Mouse (Mus musculus): ENCODE measurements around the gene Ube2r2.
A peak's percentile ranks its signal among the peaks of the same experiment; 100 is the strongest.

The Ube2r2 gene

DNA sequence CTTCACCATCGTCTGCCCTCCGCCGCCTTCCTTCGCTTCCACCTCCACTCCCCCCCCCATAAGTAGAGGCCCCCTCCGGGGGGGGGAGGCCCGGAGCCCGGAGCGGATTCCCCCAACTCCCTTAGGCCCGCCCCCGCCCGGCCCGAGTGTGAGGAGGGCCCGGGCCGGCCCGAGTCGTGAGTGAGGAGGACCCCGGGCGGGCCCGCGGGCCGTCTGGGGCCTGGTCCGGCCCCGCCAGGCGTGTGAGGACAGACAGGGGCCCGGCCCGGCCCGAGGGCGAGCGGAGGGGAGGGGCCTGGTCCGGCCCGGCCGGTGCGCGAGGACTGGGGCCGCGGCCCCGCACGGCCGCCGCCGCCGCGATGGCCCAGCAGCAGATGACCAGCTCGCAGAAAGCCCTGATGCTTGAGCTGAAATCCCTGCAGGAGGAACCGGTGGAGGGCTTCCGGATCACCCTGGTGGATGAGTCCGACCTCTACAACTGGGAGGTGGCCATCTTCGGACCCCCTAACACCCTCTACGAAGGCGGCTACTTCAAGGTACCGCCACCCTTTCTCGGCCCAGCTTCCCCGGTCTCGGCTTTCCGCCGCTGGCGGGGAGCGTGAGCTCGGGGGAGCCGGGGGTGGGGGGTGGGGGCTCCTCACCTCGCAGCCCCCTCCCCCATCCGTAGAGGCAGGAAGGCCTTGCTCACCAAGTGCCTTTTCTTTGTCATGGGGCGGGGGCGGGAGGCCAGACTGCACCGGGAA is at the start of gene Ube2r2:
Gene Ube2r2, plus strand, starts transcription at position 33 of the 743 bp plus-strand sequence.
- peak; percentile 45 for DNase-seq (ENCODE audit: low read depth, low spot score)

DNA sequence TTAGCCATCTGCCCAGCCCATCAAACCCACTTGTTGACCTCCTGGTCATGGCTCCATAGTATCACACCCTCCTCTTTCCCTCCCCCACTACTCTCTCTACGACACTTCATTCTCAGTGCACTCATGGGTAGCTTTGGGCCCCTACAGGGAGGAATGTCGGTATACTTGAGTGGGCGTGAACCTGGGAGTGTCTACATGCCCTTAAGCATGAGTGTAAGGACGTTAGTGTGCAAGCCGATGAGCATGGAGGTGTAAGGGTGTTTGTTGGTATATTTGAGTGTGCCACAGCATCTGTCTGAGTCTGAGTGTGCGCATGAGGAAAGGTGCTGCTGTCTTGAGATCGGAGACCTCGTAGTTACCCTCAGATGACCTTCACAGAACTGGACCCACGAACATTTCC is 48.6 kb upstream of the Ube2r2 start:
- no peak for DNase-seq (ENCODE audit: low read depth, low spot score)

DNA sequence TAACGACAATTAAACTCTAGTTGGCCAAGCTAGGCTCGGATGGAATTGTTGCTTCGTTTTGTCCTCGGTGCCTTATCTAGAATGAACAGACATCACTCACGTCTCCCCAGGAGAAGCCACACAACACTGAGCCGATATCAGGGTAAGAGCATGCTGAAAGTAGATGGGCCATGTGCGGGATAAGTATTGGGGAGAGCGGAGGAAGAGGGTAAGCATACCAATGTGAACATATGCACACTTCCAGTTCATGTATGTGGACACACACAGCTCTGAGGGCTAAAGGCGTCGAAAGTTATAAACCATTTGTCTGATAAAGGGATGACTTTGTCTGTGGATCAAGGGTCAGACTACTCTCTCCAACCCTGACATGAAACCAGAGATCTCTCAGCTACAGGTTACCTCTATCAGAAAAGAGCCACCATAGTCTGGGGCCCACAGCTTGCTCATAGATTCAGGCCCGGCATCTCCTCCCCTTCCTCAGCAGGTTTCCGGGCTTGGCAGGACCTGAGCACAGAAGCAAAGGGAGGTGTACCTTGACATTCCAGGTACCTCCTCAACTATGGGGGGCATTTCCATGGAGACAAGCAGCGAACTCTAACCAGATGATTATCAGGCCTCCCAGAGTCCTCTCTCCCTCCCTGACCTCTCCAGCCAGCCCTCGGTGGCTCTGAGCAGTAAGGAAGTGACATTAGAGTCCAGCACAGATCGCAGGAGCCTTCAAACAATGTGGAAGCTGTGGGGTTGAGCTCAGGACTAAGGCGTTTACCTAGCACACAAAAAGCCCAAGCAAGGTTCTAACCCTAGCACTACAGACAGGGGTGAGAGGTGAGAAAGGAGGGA is 47.9 kb upstream of the Ube2r2 start:
- DNase-seq (ENCODE audit: low read depth, low spot score), result no peak

DNA sequence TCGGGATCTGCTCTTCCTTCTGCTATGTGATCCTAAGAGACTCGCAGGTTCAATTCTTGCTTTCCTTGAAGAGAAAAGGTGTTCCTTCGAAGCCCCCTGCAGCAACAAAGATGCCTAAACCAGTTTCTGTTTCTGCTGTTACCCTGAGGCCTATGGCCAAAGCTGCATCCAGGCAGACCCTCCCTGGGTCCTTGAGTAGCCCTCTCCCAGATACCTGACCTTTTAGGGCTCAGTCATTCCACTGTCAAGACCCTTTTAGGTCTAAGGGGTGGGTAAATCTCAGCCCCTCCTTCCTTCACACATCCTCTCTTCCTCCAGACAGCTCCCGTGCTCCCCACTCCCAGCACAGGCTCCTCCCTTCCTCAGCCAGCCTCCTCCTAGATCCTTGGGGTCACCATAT is 46.4 kb upstream of the Ube2r2 start:
- no peak for DNase-seq (ENCODE audit: low read depth, low spot score)

DNA sequence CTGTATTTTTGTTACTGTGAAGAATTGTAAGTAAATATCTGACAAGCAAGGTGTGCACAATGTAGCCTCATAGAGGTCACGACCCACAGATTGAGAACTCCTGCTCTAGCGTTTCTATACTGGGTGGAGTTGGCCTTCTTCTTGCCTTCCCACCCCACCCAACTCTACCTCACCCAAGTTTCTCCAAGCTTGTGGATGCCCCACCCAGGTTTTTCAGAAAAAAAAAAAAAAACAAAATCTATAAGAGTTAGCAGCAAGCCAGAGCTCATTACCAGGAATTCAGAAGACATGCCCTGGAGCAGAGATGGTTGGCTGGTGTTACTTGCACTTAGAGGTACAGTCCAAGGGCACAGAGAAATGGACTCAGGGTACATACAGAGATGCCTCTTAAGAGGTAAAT is 45.8 kb upstream of the Ube2r2 start:
- no peak for DNase-seq (ENCODE audit: low read depth, low spot score)

DNA sequence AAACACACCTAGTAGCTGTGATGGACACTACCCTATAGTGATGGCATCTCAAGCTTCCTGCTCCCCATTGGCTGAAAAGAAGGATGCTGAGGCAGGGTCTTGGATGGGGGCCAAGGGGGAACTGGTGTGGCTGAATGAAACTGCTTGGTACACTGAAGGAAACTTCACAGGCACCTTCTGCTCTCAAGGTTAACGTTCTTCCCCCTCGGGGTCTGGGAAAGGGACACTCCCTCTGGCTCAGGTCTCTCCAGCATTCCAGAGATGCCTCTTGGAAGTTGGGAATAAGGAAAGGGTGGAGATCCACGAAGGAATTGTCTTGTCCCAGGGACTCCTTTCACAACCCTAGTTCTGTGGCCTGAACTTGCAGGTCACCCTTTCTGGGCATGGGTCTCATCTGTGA is 44.2 kb upstream of the Ube2r2 start:
- DNase-seq (ENCODE audit: low read depth, low spot score), result no peak

DNA sequence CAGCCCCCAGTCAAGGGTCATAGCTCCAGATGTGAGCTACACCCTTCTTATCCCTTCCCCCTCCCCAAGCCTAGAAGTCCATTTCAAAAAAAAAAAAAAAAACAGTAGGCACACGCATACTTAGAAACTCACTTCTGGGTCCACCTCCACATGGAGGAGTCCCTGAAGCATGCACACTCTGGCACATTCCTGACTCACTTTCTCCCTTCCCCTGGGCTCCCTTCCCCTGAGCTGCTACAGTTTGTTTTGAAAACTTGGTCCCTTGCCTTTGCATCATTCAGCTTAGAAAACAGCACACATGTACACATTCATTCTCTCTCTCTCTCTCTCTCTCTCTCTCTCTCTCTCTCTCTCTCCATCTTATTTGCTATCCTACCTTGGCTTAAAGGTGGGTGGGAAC is 42.6 kb upstream of the Ube2r2 start:
- DNase-seq (ENCODE audit: low read depth, low spot score), result no peak

DNA sequence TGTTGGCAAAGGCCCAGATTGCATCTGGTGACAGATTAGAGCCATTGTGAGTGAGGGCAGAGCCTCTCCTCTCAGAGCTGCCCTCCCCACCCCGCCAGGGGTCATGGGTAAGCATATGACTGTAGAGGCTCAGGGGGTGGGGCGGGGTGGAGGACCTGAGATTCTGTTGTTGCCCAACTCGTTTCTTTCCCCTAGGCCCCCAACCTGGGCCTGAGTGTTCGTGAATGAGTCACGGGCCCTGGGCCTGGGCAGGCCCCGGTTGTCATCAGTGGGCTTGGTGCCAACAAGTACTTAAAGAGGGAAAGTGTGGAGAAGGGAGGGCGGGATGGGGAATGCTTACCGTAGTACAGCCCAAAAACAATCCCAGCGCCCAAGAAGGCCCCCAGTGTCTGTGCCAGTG is 41.2 kb upstream of the Ube2r2 start:
- DNase-seq (ENCODE audit: low read depth, low spot score), result no peak

DNA sequence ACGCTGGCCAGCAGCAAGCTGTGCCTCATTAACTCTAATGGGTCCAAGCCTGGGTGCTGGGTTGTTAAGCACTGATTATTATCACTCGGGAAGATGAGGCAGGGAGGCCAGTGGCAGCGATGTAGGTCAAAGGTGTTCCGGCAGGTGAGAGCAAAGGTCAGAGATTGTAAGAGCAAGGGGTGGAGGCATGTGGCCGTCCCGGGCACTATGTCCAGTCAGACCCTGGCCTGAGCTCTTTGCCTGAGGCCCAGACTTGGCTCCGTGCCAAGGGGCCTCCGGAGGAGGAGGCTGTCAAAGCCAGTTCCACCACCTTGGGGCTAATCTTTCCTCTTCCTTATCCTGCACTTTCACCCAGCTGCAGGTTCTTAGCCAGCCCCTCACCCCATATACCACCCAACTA is 39.4 kb upstream of the Ube2r2 start:
- DNase-seq (ENCODE audit: low read depth, low spot score), result no peak

DNA sequence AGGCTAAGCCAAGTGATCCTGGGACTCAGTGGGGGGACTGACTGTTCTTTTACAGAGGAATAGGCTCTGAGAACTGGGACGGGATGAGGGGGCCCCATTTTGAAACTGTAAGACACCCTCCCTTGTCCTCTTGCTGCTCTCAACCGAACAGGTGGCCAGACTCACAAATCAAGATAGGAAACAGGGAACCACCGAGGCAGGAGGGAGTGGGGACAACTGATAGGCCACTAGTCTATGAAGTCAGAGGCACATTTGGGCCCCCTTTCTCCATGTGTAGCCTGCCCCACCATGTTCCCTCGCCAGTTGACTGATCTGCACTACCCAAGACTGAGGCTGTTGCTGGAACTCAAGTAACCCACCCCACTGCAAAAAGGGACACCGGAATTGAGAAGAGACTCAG is 38.7 kb upstream of the Ube2r2 start:
- DNase-seq (ENCODE audit: low read depth, low spot score), result no peak

DNA sequence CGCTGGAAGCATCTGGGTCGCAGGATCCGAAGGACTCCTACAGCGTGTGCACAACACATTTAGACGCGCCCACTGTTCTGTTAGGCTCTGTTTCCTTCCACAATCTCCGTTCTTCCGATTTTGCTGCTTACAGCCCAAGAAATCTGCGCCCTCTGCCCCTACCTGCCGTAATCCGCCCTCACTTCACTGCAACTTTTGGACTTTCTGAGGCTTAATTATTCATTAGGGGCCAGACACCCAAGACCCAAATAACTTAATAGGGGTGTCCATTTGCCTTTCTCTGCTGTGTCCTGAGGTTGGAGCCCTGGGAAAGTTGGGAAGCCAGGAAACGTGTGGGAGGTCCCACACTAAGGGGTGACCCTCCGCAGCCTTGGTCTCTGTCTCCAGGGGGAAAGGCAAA is 38.2 kb upstream of the Ube2r2 start:
- no peak for DNase-seq (ENCODE audit: low read depth, low spot score)

DNA sequence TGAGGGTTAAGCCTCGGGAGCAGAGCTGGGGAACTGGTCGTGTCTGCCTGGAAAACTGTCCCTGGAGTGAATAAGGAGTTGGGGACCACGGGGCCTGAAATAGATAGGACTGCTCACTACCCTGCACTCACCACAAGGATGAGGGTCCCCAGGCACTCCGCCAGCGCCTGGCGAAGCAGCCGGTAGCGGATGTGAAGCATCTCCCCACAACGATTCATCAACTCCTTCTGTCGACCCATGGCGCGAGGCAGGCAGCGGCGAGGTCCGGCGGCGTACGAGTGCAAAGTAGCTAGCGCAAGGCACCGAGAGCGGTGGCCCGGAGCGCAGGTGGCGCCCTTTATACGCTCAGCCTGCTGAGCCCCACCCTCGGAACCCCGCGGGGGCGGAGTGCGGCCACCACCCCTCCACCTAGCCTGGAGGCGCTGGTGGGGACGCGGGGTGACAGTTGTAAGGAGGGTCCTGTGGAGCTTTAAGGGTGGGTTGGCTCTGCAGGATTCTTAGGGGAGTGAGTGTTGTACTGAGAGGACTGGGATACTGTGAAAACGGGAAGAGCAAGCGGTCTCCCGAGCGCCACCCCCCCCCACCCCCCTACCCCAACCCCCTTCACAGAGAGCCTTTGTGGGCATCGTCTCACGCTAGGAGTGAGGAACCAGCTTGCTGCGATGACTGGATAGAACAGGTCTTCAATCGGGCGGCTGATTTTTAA is 37.5 kb upstream of the Ube2r2 start, which contains the start of gene Aqp3:
Gene Aqp3, minus strand, starts transcription at position 313 of the 706 bp plus-strand sequence.
- DNase-seq (ENCODE audit: low read depth, low spot score), result no peak

DNA sequence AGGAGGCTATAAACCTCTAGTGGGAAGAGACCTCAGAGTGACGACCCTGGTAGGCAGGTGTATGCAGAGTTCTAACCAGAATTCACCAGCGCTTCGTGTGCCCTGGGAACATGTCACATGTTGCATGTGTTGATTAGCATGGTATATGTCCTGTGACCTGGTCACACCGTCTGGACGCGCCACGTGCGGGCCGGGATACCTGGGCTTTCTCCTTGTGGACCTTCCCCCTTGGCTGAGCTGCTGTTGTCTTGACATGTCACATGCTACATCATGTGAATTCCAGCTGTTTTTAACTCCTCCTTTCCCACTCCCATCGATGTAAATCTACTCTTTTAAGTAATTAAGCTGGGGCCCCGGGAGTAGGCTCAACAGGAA is 37.0 kb upstream of the Ube2r2 start:
- no peak for DNase-seq (ENCODE audit: low read depth, low spot score)

DNA sequence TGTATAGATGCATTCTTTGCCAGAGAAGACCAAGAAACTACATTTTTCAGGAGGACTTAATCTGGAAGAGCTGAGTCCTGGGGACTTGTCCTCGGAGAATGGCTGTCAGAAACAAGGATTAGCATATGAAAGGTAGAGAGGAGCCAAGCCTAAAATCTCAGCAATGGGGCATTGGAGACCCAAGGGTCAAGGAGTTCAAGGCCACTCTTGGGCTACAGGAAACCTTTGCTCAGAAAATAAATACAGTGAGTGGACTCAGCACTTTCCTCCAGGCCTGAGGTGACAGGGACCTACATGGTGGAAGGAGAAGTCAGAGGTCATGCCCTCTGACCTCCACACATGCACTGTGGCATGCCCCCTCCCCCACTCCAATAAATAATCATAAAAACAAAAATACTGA is 34.6 kb upstream of the Ube2r2 start:
- no peak for DNase-seq (ENCODE audit: low read depth, low spot score)

DNA sequence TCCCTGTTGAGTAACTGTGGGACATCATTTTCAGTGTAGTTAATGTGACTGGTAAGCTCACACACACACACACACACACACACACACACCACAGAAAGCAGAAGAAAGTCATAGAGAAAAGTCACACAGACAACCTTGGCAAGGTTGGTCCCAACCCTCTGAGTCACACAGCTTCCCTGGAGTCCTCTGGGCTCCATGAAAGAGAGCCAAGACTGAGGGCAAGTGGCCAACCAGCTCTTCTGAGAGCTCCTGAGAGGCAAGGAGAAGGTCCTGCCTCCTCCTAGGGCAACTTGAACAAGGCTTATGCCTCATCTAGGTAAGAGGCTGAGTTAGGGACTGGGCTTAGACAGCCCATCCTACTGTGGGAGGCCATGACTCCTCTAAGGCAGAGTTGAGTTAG is 32.6 kb upstream of the Ube2r2 start:
- DNase-seq (ENCODE audit: low read depth, low spot score), result no peak

DNA sequence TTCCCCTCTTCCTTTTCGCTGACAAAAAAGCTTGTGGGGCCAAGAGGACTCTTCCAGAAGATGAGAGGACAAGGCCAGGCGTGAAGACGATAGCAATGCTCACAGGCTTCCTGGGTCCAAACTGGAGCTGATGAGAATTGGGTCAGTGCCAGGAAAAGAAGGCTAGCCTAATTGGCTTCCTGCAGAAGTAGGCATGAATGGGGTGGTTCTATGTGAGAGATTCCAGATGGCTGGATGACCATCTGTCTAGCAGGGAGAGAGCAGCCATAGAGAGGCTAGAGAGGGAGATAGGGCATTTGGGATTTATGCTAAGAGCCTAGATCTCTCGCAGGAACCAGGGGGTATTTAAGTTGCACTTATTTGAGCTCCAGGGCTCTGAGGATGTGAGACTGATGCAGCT is 28.1 kb upstream of the Ube2r2 start:
- DNase-seq (ENCODE audit: low read depth, low spot score), result no peak

DNA sequence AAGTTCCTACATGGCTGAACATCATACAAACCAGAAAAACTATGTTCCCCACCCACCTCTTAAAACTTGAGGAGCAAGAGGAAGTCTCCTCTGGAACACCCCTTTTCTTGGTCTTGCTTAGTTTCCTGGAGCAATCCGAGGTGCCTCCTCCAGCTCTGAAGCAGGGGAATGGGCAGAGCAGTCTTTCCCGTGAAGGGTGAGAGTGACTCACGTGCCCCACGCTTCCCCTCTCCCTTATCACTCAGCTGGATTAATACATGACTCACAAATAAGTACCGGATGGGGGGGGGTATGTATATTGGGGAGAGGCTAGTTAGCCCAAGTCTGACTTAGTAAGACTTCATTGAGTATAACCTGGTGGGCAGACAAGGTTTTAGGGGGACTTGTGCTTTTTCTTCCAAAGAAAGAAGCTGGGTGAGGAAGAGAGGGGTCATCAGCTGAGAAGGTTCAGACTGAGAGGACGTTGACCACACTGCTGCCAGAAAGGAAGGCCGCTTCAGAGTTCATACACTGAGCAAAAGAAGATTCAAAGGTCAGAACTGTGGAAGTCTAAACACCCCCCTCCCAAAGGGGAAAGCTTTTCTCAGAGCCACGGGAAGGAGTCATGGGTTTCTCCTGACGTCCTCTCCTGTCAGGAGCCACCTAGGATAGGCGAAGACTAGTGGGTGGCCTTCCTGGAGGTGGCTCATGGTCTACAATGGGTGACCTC is 26.7 kb upstream of the Ube2r2 start:
- no peak for DNase-seq (ENCODE audit: low read depth, low spot score)

DNA sequence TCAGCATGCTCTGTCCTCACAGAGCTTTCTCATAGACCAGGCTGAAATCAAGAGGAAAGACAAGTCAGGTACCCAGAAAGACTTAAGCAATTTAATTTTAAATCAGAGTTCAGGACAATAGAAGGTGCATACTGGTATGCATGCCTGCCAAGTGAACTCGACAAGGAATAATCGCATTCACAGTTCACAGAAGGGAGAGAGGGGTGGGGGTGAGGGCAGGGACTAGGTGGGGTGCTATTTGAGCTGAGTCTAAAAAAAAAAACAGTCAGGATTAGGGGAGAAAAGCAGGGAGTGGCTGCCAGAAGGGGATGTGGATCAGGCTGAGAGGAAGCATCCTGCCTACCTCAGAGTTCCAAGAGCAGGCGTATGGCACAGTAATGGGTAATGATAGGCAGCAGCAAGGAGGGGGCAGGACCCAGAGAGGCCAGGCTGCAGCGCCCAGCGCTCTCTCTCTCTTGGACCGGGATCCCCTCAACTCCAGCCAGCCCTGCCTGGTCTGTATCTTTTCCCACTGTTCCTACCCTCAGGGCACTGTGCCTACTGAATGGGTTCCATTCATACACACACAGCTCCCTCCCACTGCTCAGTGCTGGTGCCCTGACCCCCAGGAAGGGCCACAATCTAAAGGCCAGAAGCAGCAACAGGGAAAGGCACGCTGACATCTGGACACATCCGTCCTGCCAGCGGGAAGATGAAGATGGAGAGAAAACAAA is 21.0 kb upstream of the Ube2r2 start:
- no peak for DNase-seq (ENCODE audit: low read depth, low spot score)

DNA sequence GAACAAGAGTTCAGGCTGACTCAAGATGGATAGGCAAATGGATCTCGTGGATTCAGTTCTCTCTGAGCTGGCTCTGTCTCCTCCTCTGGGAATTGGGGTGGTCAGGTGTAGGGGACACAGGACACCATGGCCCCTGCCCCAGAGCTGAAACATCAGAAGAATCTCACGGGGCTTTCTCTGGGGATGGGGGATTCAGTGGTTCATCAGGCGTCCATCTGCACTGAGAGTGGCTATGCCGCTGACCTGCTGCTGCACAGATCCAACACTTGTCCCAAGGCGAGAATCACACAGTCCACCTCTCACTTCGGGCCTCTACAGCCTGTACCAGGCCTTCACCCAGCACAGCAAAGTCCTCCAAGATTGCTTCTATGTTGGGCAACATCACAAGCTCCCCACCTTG is 20.5 kb upstream of the Ube2r2 start:
- no peak for DNase-seq (ENCODE audit: low read depth, low spot score)

DNA sequence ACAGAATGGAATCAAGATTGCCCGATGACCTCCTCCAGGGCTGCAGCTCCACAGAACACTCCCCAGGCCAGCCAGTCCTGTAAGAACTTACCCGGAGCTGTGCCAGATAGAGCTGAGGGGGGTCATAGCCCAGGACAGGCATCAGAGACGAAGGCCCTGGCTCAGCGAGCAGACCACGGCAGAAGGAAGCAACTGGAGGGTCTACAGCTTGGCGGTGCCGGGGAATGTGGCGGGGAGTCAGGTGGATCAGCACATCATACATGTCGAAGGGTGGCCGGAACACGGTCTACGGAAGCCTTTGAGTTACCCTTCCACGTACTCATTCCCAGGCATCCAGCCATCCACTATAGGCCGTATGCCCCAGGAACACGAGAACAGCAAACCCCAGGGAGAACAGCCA is 19.8 kb upstream of the Ube2r2 start:
- no peak for DNase-seq (ENCODE audit: low read depth, low spot score)

DNA sequence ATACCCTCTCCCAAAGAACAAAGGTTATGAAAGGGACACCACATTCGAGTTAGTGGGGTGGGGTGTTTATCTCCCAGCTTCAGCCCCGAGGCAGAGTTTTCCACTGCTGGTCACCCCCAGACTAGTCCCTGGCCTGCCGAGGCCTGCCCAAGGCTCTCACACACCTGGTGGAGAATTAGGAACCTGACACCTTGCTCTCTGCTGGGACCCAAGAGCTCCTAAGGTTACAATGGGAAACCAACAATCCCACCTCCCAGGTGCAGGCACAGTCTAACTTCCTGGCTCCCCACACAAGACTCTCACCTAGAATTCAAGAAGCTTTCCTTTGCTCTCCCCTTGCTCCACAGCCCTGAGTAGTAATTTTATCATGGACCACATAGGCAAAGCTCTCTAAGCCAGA is 18.7 kb upstream of the Ube2r2 start:
- no peak for DNase-seq (ENCODE audit: low read depth, low spot score)

All from skeletal muscle tissue, adult 2 months (tissue).